Mouse (Mus musculus) hindbrain, embryonic 12.5 days (tissue): Measurements from ENCODE around the gene Armcx4. TPM values are rescaled to one million over a fixed set of nuclear protein-coding genes. Genes with fewer than 3 reads are reported as not detected.
"Not testable (repeated sequence)": the region's sequence is repeated elsewhere in the genome, so short reads cannot be mapped to it uniquely, and the experiment has no call there.

ENCODE experiments used
- ATAC-seq: fragments of 200-750 bp; cut with Nextera tagmentation; 2 replicates; pipeline ENCODE4 v1.8.0; 2017; ENCODE audit warnings: moderate TSS enrichment; ENCODE audit not compliant: low FRiP score
- H3K27ac ChIP-seq: fragments of 300-500 bp; sonication (generic); 2 replicates; pipeline ENCODE4 v1.5.1; 2016; ENCODE audit warnings: mild to moderate bottlenecking
- H3K27me3 ChIP-seq: fragments of 300-500 bp; sonication (generic); 2 replicates; pipeline ENCODE4 v1.6.1; 2016; ENCODE audit warnings: mild to moderate bottlenecking
- H3K36me3 ChIP-seq: fragments of 300-500 bp; sonication (generic); 2 replicates; pipeline ENCODE4 v1.6.1; 2016; ENCODE audit warnings: mild to moderate bottlenecking
- H3K4me1 ChIP-seq: fragments of 300-500 bp; sonication (generic); 2 replicates; pipeline ENCODE4 v1.6.1; 2016
- H3K4me2 ChIP-seq: fragments of 300-500 bp; sonication (generic); replicated peaks from 2 replicates; pipeline ENCODE4 v1.6.1; 2016; ENCODE audit warnings: mild to moderate bottlenecking
- H3K4me3 ChIP-seq: fragments of 300-500 bp; sonication (generic); 2 replicates; pipeline ENCODE4 v1.5.1; 2016; ENCODE audit warnings: mild to moderate bottlenecking
- H3K9ac ChIP-seq: fragments of 300-500 bp; sonication (generic); 2 replicates; pipeline ENCODE4 v1.6.1; 2016; ENCODE audit warnings: mild to moderate bottlenecking, moderate library complexity
- H3K9me3 ChIP-seq: fragments of 300-500 bp; sonication (generic); replicated peaks from 2 replicates; pipeline ENCODE4 v1.6.1; 2016; ENCODE audit warnings: mild to moderate bottlenecking
- WGBS: fragments of 180-500 bp; shearing (Covaris S2); methylation state at CpG from one replicate; pipeline ENCODE4 v1.1.7; 2016; 5-methylcytosine and 5-hydroxymethylcytosine counted together
- polyA plus RNA-seq: library from polyadenylated mRNA; unstranded; fragments of >200 nt; fragmentation: Nextera tagmentation; extraction: Ambion mirVana; gene quantifications from 2 replicates; pipeline ENCODE4 v1.2.1, GENCODE M21; 2016

Gene Armcx4
- polyA plus RNA-seq, 1 experiment from 2014 or later = 7.5 TPM

DNA sequence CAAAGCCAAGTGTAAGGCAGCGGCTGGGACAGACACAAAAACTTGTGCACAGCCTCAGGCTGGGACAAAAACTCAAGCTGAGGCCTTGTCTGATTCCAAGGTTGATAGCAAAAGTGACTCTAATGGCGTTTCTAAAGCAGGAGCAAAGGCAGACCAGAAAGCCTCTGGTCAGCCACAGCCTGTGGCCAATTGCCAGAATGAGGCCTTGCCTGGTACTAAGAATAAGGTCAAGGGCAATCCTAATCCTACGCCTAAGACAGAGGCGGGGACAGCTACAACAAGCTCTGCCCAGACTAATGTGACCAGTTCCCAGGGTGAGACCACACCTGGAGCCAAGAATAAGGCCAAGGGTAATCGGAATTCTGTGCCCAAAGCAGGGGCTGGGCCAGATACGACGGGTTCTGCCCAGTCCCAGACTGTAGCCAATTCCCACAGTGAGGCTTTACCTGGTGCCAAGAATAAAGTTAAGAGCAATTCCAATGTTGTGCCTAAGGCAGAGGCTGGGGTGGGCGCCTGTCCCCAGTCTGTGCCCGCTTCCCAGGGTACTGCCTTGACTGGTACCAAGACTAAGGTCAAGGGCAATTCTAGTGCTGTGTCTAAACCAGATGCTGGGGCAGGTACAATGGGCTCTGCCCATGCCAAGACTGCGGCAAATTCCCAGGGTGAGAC is 4.7 kb downstream of the Armcx4 start:
- peaks cover 15% of the 10 kb centered on the region for H3K27me3 ChIP-seq
- no peak overlapping the region for H3K9ac ChIP-seq
- H3K27ac ChIP-seq = no peak overlapping the region
- no peak overlapping the region for H3K4me3 ChIP-seq
- H3K4me2 ChIP-seq = no peak overlapping the region
- WGBS = 89% methylated on average over 10 of the region's 10 CpGs
- H3K9me3 ChIP-seq = no peaks in the 10 kb centered on the region
- H3K4me1 ChIP-seq = peaks cover 3% of the 10 kb centered on the region; the same call in 1 of the 2 replicates
- no peak for ATAC-seq
- peaks cover 45% of the 10 kb centered on the region for H3K36me3 ChIP-seq

DNA sequence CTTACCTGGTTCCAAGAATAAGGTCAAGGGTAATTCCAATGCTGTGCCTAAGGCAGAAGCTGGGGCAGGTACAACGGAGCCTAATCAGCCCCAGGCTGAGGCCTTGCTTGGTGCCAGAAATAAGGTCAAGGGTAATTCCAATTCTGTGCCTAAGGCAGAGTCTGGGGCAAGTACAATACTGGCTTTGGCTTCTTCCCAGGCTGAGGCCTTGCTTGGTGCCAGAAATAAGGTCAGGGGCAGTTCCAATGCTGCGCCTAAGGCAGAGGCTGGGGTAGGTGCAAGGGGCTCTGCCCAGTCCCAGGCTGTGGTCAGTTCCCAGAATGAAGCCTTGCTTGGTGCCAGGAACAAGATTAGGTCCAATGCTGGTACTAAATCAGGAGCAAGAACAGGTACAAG is 5.2 kb downstream of the Armcx4 start:
- ATAC-seq = no peak
- WGBS = 90% methylated on average over 2 of the region's 2 CpGs
- H3K36me3 ChIP-seq = peaks cover 45% of the 10 kb centered on the region

DNA sequence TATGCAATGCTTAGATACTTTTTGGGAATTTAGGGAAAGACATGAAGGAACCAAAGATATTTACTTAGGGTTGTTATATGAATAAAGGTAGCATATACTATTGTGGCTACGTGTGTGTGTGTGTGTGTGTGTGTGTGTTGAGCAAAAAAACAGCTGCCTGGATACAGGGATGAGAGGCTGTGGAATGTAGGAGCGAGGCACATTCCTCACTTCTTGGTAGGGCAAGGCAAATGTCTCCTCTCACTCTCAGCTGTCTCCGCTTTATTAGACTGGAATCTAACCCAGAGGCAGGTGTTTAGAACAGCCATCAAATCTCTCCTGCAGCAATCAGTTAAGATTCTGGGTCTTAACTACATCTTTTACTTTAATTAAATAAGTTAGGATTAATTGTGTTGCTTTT is 30.5 kb downstream of the Armcx4 start:
- Histone ChIP-seq H3K9me3 (no peaks in the 10 kb centered on the region), H3K4me2 (no peak overlapping the region), H3K36me3 (peaks cover 8% of the 10 kb centered on the region; the same call in 1 of the 2 replicates), H3K4me1 (0 out of 2 replicates have a peak, but pooled peaks cover 3% of the 10 kb centered on the region), H3K27me3 (peaks cover 9% of the 10 kb centered on the region; the same call in 1 of the 2 replicates), H3K9ac (no peak overlapping the region), H3K27ac (no peak overlapping the region), H3K4me3 (no peak overlapping the region)
- ATAC-seq = no peak
- 47% methylated on average over 3 of the region's 3 CpGs for WGBS

More for the DNA sequence above, 5.2 kb downstream of the Armcx4 start:
- Histone ChIP-seq H3K27ac (no peak overlapping the region), H3K4me3 (no peak overlapping the region), H3K9ac (no peak overlapping the region), H3K4me1 (peaks cover 3% of the 10 kb centered on the region; the same call in 1 of the 2 replicates), H3K9me3 (no peaks in the 10 kb centered on the region), H3K4me2 (no peak overlapping the region), H3K27me3 (peaks cover 12% of the 10 kb centered on the region)

DNA sequence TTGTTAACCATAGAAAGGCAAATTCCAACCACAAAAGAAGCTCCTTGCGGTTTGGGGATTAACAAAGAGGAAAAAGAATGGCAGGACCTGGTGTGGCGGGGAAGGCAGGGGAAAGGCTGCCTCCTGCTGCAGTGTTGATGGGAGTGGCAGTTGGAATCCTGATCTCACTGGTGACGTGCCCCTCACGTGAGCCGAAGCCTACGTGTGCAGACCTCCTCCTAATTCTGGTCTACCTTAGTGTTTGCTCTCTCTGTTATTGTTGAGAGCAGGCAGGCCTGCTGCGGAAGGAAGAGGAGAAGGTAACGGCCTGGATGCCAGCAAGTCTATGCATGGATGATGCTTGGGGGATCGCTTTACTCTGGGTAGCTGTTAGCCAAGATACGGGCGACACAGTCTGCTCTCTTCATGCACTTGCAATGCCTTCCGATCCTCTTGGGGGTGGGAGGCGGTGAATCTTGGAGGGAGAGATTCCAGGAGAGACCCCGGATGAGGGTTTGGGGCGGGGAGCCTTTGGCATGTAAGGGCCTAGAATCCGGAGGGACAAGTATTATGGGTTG is 31.5 kb downstream of the Armcx4 start, which contains the start of gene Armcx1:
Gene Armcx1 (plus strand): TSS at position 212 of the 557 bp plus-strand sequence.
- peak within 1 kb of the TSS; percentile 51 for H3K4me3 ChIP-seq
- ATAC-seq = peak; percentile 96
- no peaks in the 10 kb centered on the region for H3K9me3 ChIP-seq
- H3K27ac ChIP-seq = peak within 1 kb of the TSS; percentile 93
- peaks cover 8% of the 10 kb centered on the region; the same call in 1 of the 2 replicates for H3K36me3 ChIP-seq
- H3K27me3 ChIP-seq = peaks cover 9% of the 10 kb centered on the region; the same call in 1 of the 2 replicates
- peak within 1 kb of the TSS; percentile 74 for H3K9ac ChIP-seq
- H3K4me1 ChIP-seq = 0 out of 2 replicates have a peak, but pooled peaks cover 3% of the 10 kb centered on the region
- 22% methylated on average over 16 of the region's 16 CpGs for WGBS
- H3K4me2 ChIP-seq = peak within 1 kb of the TSS; percentile 50

DNA sequence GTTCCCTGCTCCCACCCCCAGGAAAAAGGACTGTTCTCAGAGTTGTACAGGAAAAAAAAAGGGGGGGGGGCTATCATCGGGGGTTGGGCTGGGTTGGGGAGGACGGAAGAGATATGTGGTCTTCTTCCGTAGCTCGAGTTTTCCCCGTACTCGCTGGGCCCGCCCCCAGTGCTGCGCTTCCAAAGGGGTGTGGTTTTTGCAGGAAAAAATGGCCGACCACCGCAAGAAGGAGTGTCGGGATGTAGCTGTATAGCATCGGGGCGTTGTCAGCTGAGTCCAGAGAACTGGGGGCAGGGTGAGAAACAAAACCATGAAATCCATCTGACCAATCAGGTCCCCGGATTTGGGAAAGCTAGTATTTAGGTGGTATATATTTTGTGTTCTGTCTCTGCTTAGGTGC is 32.2 kb downstream of the Armcx4 start:
- WGBS = 28% methylated on average over 14 of the region's 14 CpGs
- peak; percentile 82 for ATAC-seq
- Histone ChIP-seq H3K4me3 (peak overlapping the region; percentile 51), H3K27me3 (peaks cover 9% of the 10 kb centered on the region; the same call in 1 of the 2 replicates), H3K36me3 (peaks cover 8% of the 10 kb centered on the region; the same call in 1 of the 2 replicates), H3K4me2 (peak overlapping the region; percentile 50), H3K9me3 (no peaks in the 10 kb centered on the region), H3K27ac (peak overlapping the region; percentile 93), H3K4me1 (0 out of 2 replicates have a peak, but pooled peaks cover 3% of the 10 kb centered on the region), H3K9ac (peak overlapping the region; percentile 74)

DNA sequence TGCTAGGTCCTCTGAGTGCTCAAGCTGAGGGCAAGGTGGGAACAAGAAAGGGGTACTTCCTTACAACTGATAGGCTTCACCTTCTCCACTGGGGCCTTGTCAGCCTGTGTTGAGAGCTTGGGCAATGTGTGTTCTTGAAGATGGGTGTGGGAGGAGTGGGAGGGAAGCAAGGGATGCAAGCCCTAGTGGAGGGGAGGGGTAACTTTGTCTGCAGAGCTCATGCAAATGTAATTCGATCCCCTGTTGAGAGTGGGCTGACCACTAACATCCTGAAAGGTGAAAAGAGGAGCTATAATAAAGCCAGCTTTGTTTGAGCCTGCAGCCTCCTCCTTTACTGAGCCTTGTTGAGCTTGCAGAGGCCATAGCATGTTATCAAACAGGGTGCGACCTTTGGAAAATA is 37.4 kb downstream of the Armcx4 start:
- H3K36me3 ChIP-seq, H3K4me3 ChIP-seq, H3K4me1 ChIP-seq, H3K9ac ChIP-seq, H3K4me2 ChIP-seq, H3K9me3 ChIP-seq, H3K27me3 ChIP-seq, ATAC-seq: not testable (repeated sequence)
- 36% methylated on average over 1 of the region's 2 CpGs for WGBS
- 0 out of 2 replicates have a peak overlapping the region, but pooled peaks have one; percentile 17 for H3K27ac ChIP-seq

DNA sequence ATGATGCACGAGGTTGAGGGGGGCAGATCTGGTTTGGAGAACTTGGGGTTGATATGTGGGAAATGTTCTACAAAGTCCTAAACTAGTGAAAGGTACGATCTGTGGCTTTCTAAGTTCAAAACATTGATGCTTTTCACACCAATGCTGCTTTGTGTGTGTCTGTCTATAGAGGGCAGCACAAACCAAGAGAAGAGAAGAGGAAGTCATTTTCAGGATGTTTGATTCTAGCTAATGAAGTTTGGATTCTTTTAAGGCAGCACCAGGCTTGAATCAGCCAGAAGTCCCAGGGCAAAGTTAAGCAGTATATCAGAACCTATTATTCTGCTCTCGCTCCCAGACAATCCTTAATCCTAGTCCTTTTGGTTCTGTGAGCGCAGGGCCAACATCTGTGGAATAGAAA is 43.5 kb downstream of the Armcx4 start:
- no peak overlapping the region for H3K4me2 ChIP-seq

DNA sequence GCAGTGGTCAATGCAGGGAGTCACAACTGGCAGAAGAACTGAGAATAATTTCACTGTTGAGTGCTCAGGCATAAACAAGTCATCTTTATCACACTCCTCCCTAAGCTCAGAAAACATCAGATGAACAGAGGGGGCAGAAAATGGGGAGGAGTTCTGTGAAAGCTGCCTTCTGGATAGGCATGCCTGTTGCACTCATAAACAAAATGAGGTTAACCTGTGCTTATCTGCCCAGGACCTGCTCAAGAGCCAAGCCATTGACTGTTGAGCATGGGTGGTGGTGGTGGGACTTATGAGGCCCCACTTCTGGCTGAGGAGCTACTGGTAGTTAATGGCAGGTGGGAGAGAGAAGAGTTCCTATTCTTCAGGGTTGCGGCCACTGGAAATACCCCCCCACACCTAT is 51.5 kb downstream of the Armcx4 start:
- Histone ChIP-seq H3K9me3 (no peaks in the 10 kb centered on the region), H3K36me3 (no peaks in the 10 kb centered on the region), H3K27ac (no peak overlapping the region), H3K4me1 (no peaks in the 10 kb centered on the region), H3K4me2 (no peak overlapping the region), H3K4me3 (no peak overlapping the region), H3K9ac (no peak overlapping the region), H3K27me3 (peaks cover 15% of the 10 kb centered on the region)
- 94% methylated on average over 1 of the region's 1 CpGs for WGBS
- no peak for ATAC-seq

More for the DNA sequence above, 43.5 kb downstream of the Armcx4 start:
- Histone ChIP-seq H3K9me3 (no peaks in the 10 kb centered on the region), H3K9ac (no peak overlapping the region), H3K27me3 (peaks cover 18% of the 10 kb centered on the region), H3K4me3 (no peak overlapping the region), H3K36me3 (no peaks in the 10 kb centered on the region), H3K4me1 (no peaks in the 10 kb centered on the region), H3K27ac (no peak overlapping the region)
- WGBS = 53% methylated on average over 4 of the region's 4 CpGs
- ATAC-seq = no peak

DNA sequence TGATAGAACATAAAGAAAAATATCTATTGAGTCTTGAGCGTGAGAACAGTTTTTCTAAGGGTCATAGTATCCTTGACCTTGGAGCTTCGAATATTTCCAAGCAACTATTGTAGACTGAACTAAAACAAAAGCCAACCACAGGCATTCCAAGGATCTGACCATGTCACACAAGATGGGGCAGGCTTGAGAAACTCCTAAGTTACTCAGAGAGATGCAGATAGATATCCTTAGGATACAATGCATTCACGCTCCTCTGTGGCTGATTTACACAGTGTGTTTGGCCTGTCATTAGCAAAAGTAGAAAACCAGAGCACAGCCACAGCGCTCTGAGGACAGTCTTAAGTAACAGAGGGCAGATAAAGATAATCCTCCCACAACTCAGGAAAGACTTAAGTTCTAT is 52.8 kb downstream of the Armcx4 start:
- H3K9ac ChIP-seq = no peak overlapping the region
- ATAC-seq = no peak
- 70% methylated on average over 4 of the region's 4 CpGs for WGBS

DNA sequence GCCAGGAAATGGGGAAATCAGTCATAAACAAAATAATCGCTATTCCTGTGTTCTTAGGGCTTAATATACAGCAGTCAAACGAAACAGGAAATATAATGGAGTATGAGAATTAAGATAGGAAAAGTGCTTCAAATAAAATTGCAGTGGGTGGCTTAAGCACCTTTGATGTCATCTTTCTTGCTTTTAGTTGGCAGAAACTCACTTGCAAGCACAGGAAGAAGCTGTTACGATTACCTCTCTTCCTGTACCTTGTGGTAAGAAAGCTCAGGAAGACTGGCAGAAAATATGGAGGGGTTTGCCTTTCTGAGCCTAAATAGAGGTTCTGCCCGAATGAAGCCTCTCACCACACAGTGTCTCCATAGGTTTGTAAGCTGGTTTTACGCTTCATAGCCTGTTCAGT is 55.5 kb downstream of the Armcx4 start:
- ATAC-seq = no peak
- Histone ChIP-seq H3K4me2 (no peak overlapping the region), H3K9ac (no peak overlapping the region), H3K4me3 (no peak overlapping the region), H3K27ac (no peak overlapping the region), H3K27me3 (peaks cover 12% of the 10 kb centered on the region), H3K36me3 (no peaks in the 10 kb centered on the region), H3K9me3 (no peaks in the 10 kb centered on the region), H3K4me1 (no peaks in the 10 kb centered on the region)
- WGBS = 78% methylated on average over 5 of the region's 5 CpGs

More for the DNA sequence above, 52.8 kb downstream of the Armcx4 start:
- Histone ChIP-seq H3K4me2 (no peak overlapping the region), H3K27me3 (peaks cover 15% of the 10 kb centered on the region), H3K27ac (no peak overlapping the region), H3K4me3 (no peak overlapping the region), H3K9me3 (no peaks in the 10 kb centered on the region), H3K36me3 (no peaks in the 10 kb centered on the region), H3K4me1 (no peaks in the 10 kb centered on the region)
